Mouse (Mus musculus) heart, embryonic 12.5 days (tissue): ENCODE data around the gene Smim10l2a. TPM values are rescaled to one million over a fixed set of nuclear protein-coding genes. Genes with fewer than 3 reads are reported as not detected.

ENCODE experiments used
- ATAC-seq: fragments of 200-750 bp; cut with Nextera tagmentation; 2 replicates; pipeline ENCODE4 v1.8.0; 2017; ENCODE audit warnings: moderate TSS enrichment, moderate library complexity; ENCODE audit not compliant: insufficient number of reproducible peaks, low FRiP score
- H3K27ac ChIP-seq: fragments of 300-500 bp; sonication (generic); 2 replicates; pipeline ENCODE4 v1.5.1; 2016; ENCODE audit warnings: mild to moderate bottlenecking, moderate library complexity; ENCODE audit not compliant: poor library complexity, severe bottlenecking
- H3K27me3 ChIP-seq: fragments of 300-500 bp; sonication (generic); replicated peaks from 2 replicates; pipeline ENCODE4 v1.6.1; 2016; ENCODE audit warnings: mild to moderate bottlenecking, moderate library complexity
- H3K36me3 ChIP-seq: fragments of 300-500 bp; sonication (generic); 2 replicates; pipeline ENCODE4 v1.6.1; 2016; ENCODE audit warnings: mild to moderate bottlenecking, moderate library complexity
- H3K4me1 ChIP-seq: fragments of 300-500 bp; sonication (generic); replicated peaks from 2 replicates; pipeline ENCODE4 v1.6.1; 2016; ENCODE audit warnings: mild to moderate bottlenecking
- H3K4me2 ChIP-seq: fragments of 300-500 bp; sonication (generic); 2 replicates; pipeline ENCODE4 v1.6.1; 2016; ENCODE audit warnings: mild to moderate bottlenecking, moderate library complexity
- H3K4me3 ChIP-seq: fragments of 300-500 bp; sonication (generic); 2 replicates; pipeline ENCODE4 v1.5.1; 2016; ENCODE audit warnings: mild to moderate bottlenecking
- H3K9ac ChIP-seq: fragments of 300-500 bp; sonication (generic); 2 replicates; pipeline ENCODE4 v1.6.1; 2016; ENCODE audit warnings: mild to moderate bottlenecking, moderate library complexity
- H3K9me3 ChIP-seq: fragments of 300-500 bp; sonication (generic); replicated peaks from 2 replicates; pipeline ENCODE4 v1.6.1; 2016; ENCODE audit warnings: mild to moderate bottlenecking, moderate library complexity
- WGBS: fragments of 180-500 bp; shearing (Covaris S2); methylation state at CpG from one replicate; pipeline ENCODE4 v1.1.7; 2016; 5-methylcytosine and 5-hydroxymethylcytosine counted together
- polyA plus RNA-seq: library from polyadenylated mRNA; unstranded; fragments of >200 nt; fragmentation: Nextera tagmentation; extraction: Ambion mirVana; gene quantifications from 2 replicates; pipeline ENCODE4 v1.2.1, GENCODE M21; 2016

Gene Smim10l2a
- polyA plus RNA-seq, 1 experiment from 2014 or later, result 3.7 TPM

GRCm38 (mm10) chrX:56416277-56416676, 41.9 kb downstream of the Smim10l2a start:
- no peak for ATAC-seq
- no peaks in the 10 kb centered on the region for H3K9me3 ChIP-seq
- no peak overlapping the region for H3K9ac ChIP-seq
- 53% methylated on average over 3 of the region's 3 CpGs for WGBS
- no peak overlapping the region for H3K4me3 ChIP-seq
- H3K27ac ChIP-seq, result no peak overlapping the region
- no peaks in the 10 kb centered on the region for H3K27me3 ChIP-seq
- no peaks in the 10 kb centered on the region for H3K36me3 ChIP-seq
- H3K4me2 ChIP-seq, result no peak overlapping the region
- 0 out of 2 replicates have a peak, but pooled peaks cover 3% of the 10 kb centered on the region for H3K4me1 ChIP-seq

GRCm38 (mm10) chrX:56417541-56417940, 43.2 kb downstream of the Smim10l2a start:
- Histone ChIP-seq H3K27ac (no peak overlapping the region), H3K9me3 (no peaks in the 10 kb centered on the region), H3K4me1 (0 out of 2 replicates have a peak, but pooled peaks cover 3% of the 10 kb centered on the region), H3K4me2 (no peak overlapping the region), H3K9ac (no peak overlapping the region), H3K4me3 (no peak overlapping the region), H3K27me3 (no peaks in the 10 kb centered on the region), H3K36me3 (no peaks in the 10 kb centered on the region)
- WGBS, result 62% methylated on average over 4 of the region's 4 CpGs
- ATAC-seq, result no peak

Other genes with a start within 250 kb of the Smim10l2a start
- gene 3830403N18Rik, start 238.0 kb upstream of the Smim10l2a start, polyA plus RNA-seq, result 3.1 and 3.7 TPM in 2 replicates
- not detected in 2 replicates for gene Gm773, start 161.7 kb upstream of the Smim10l2a start, polyA plus RNA-seq
- 7.5 and 8.9 TPM in 2 replicates for gene Zfp449, start 28.2 kb upstream of the Smim10l2a start, polyA plus RNA-seq
- 2.1 TPM in 1 of 2 replicates, not detected in the other for gene Gm2174, start 73.4 kb downstream of the Smim10l2a start, polyA plus RNA-seq
- 18.1 and 20.1 TPM in 2 replicates for gene Ints6l, start 80.3 kb downstream of the Smim10l2a start, polyA plus RNA-seq
- gene Gm10477, start 150.2 kb downstream of the Smim10l2a start, polyA plus RNA-seq, result not detected in 2 replicates
- not detected in 2 replicates for gene Gm648, start 175.0 kb downstream of the Smim10l2a start, polyA plus RNA-seq
- 30.5 and 30.9 TPM in 2 replicates for gene Mmgt1, start 223.5 kb downstream of the Smim10l2a start, polyA plus RNA-seq
- gene Slc9a6, start 235.2 kb downstream of the Smim10l2a start, polyA plus RNA-seq, result 8.0 and 9.2 TPM in 2 replicates